Mouse (Mus musculus) heart, adult 2 months (tissue): ENCODE results near the gene Lmo3.

Experiments used
- CTCF ChIP-seq: fragments of 200-600 bp; IDR thresholded peaks from 2 replicates; pipeline ENCODE4 v1.8.1; 2022; ENCODE audit warnings: antibody characterized with exemption, mild to moderate bottlenecking, moderate library complexity
- POLR2A ChIP-seq: fragments of 200-500 bp; IDR thresholded peaks from 2 replicates; pipeline ENCODE4 v1.6.1; 2011; ENCODE audit warnings: mild to moderate bottlenecking, low read depth, low read length, control low read depth; ENCODE audit not compliant: insufficient read depth

GRCm38 (mm10) chr6:138333991-138334390 lies 247.8 kb downstream of the Lmo3 start:
- no peak for TF ChIP-seq CTCF
- TF ChIP-seq POLR2A = no peak
